Mouse (Mus musculus) layer of hippocampus, adult 9-10 months (tissue): ENCODE data around the gene Kif9.

ENCODE experiments used
- DNase-seq: peaks from one replicate; pipeline ENCODE4 v3.0.0; 2022; ENCODE audit warnings: low spot score

Kif9 gene

GRCm38 (mm10) chr9:110476124-110477091 is at the start of gene Kif9, which contains the start of gene Klhl18:
TSS of gene Kif9 (plus strand) at chr9:110476958.
TSS of gene Klhl18 (minus strand) at chr9:110476694.
- peak; percentile 98 for DNase-seq

DNA sequence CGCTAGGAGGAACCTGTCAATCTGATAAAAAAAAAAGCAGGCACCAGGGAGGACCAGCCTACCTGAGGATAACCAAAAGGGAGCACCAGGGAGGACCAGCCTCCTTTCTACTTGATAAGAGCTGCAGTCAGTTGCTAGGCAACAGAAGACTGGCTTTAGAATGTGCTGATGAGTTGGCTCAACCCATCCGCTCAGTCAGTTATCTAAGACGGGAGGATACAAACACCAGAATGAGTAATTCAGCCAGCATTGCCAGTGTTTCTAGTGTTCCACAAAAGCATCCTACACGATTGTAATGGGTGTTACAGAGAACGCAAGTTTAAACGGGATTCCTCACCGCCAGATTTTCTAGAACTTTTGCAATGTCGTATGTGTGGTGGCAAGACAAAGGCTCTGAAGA is 45.5 kb upstream of the Kif9 start:
- peak; percentile 45 for DNase-seq

- no peak for DNase-seq
Measured at GRCm38 (mm10) chr9:110433045-110433444, 43.7 kb upstream of the Kif9 start.

DNA sequence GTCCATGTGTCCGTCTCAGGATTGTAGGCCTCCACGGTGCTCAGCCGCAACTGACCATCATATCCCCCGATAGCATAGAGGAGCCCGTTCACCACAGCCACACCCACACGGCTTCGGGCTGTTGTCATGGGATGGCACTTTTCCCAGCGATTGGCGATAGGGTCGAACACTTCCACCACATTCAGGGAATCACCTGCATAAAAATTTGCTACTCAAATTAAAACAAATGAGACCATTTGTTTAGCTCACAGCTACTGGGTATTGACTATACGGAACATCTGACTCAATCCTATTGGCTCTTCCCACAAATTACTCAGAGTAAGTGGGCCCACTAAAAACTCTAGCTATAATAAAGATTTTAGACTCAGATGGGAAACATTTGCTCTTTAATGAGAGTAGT is 40.7 kb upstream of the Kif9 start:
- no peak for DNase-seq

DNA sequence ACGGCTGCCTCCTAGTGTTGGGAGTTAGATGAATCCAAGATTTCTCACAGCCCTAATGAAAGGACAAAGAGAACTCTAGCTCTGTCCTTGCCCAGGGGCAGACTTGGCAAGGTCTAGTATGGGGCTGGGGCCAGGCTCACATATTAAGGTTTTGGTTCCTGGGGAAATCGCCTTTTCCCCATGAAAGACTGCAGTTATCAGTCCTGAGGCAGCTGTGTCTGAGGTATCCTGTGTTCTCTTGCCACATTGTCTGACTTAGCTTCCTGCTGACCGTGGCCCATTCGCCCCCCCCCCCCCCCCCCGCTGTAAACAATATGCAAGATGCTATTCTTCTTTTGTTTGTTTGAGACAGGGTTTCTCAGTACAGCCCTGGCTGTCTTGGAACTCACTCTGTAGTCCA is 36.7 kb upstream of the Kif9 start:
- no peak for DNase-seq

- DNase-seq: no peak
Measured at GRCm38 (mm10) chr9:110440559-110440958, 36.2 kb upstream of the Kif9 start.

DNA sequence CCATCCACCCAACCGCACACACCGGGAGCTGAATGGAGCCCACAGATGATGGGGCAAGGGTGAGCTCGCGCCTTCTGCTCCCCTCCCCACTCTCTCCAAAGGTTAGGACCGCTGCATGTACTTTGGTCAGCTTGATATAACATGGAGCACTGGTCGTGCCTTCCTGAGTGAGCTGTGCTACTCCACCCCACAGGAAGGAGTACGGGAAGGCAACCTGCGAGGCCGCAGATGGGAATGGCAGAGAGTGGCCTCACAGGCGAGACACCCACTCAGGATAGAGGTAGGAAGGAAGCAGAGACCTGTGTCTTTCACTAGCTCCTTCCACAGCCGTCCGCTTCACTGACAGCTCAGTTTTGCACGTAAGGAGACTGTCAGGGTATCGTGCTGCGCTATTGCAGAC is 28.4 kb upstream of the Kif9 start:
- DNase-seq: no peak

- peak; percentile 63 for DNase-seq
Measured at GRCm38 (mm10) chr9:110448857-110449617, 27.7 kb upstream of the Kif9 start.

DNA sequence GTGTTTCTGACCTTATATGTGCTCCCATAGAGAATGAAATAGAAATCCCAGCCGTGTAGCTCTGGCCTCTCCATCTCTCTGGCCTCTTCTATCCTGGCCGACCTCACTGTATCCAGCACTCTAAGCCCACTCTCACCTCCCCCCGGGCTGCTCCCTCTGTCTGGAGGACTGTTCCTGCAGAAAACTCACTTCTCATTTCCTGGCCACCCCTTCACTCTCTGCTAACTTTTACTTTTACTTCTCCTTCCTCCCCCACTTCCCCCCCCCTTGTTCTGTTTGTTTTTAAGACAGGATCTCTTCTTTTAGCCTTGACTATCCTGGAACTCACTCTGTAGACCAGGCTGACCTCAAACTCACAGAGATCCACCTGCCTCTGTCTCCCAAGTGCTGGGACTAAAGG is 24.2 kb upstream of the Kif9 start:
- no peak for DNase-seq

- no peak for DNase-seq
Measured at GRCm38 (mm10) chr9:110457926-110458325, 18.8 kb upstream of the Kif9 start.

- DNase-seq: no peak
Measured at GRCm38 (mm10) chr9:110459145-110459727, 17.5 kb upstream of the Kif9 start.

DNA sequence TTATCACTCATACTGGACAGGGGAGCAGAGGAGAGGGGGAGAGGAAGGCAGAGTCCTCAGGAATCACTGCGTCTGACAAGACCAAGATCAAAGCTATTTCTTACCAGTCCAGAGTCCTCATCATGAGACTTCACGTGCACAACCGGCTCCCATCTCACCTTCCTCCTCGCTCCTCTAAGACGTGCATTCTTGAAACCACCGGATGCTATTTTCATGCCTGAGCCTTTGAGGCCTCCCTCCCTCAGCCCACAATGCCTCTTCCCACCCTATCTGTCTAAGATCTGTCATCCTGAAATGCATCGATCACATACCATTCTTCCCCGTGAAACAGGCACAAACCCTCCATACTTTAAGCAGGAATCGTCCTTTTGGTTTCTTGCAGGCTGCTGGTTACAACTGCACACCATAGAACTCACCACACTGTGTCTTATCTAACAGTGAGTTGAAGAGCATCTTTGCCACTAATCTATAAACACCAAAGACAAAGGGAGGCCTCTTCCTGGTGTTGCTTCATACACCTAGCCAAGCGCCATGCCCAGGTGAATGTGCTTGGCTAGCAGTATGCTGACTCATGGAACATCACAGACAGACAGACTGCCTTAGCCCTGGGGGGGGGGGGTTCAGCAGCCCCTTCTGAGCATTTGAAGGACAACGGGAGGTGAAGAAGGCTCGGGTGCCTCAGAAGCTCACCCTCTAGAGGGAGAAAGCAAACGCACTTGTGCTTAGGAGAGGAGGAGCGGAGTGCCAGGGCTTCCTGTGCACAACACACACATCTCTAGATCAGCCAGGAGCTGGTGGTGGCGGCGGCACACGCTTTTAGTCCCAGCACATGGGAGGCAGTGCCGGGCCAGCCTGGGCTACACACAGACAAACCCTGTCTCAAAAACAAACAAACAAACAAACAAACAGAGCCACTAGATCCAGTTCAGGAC is 15.6 kb upstream of the Kif9 start:
- DNase-seq: no peak

GRCm38 (mm10) chr9:110462321-110462720 is 14.4 kb upstream of the Kif9 start:
- DNase-seq: no peak

GRCm38 (mm10) chr9:110463983-110464591 is 12.7 kb upstream of the Kif9 start:
- no peak for DNase-seq

GRCm38 (mm10) chr9:110465336-110465735 is 11.4 kb upstream of the Kif9 start:
- no peak for DNase-seq

GRCm38 (mm10) chr9:110466179-110466578 is 10.6 kb upstream of the Kif9 start:
- no peak for DNase-seq

GRCm38 (mm10) chr9:110477951-110478350 is 1.2 kb downstream of the Kif9 start:
- DNase-seq: no peak

GRCm38 (mm10) chr9:110478639-110479038 is 1.9 kb downstream of the Kif9 start:
- no peak for DNase-seq

DNA sequence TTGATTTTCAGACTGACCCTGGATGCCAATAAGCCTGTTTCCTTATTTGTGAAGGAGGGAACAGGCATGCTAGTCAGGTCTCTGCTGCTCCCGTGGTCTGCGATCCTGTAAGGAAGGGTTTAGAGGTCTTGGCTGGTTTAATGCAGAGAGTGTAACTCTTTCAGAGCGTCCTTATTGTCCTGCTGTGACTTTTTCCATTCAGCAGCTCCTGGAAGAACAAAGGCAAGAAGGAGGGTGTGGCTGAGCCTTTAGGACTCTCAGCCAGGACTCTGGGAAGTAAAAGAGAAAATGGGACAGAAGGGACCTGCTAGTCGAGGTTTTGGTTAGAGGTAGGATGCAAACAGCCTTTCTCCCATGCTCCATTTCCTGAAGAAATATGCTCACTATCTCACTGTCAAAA is 12.1 kb downstream of the Kif9 start:
- no peak for DNase-seq

DNA sequence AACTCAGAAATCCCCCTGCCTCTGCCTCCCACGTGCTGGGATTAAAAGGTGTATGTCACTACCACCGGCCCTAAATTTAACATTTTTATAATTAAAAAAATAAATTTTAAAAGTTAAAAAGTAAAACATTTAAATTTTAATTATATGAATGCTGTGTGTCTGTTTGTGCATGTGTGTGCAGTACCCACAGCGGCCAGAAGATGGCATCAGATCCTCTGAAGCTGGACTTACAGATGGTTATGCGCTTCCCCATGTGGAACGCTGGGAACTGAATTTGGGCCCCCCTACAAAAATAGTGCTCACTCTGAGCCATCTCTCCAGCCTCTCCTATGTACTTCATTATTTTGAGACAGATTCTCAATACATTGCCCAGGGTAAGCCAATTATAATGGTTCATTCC is 14.2 kb downstream of the Kif9 start:
- no peak for DNase-seq

DNA sequence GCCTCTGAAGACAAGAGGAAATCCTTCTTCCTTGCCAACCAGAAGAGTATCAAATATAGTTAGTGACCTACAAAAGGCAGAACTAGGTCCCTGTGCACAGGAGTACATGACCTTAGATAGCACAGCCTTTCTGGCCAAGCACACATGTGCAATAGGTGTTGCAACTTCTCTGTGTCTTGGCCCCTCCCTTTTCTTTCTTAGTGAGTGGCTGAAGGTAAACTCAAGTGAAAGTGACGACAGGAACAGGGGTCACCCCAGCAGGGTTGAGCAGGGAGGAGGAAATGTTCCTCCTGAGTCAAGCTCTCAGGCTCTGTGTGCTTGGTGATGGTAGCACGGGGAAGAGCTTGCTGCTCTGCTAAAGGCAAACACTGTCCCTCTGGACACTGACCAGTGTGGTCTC is 49.0 kb downstream of the Kif9 start:
- no peak for DNase-seq
